In the genomic region with DNA sequence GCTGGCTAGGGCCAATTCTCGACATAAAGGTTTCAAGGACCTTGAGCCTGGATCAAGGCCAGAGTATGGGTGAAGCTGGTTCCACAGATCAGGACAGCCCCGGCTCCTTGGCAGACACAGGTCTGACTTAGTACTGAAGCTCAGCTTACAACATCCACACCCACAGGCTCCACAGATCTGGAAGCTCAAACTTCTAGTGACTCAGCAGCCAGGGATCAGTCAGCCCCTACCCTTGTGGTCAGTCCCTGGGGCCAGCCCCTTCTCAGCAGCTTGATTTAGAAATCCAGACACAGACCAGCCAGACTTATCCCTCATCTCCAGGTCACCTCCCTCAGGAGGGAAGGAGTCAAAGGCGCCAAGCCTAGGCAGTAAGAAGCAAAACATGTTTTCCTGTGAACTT, we compare ENCODE assay signal across 9 mouse cellular contexts. TPM values are rescaled to one million over a fixed set of nuclear protein-coding genes. Genes with fewer than 3 reads are reported as not detected.
DNase-seq lines count a peak whose midpoint lies in the region; ATAC-seq and TF ChIP-seq lines count a peak whose summit lies in the region.
"Had no signal": no experiment of that assay in that cellular context is flagged by ENCODE, and none has a peak within 500 bp of the region (broad histone marks: within the 10 kb centered on the region; RNA-seq: fewer than 3 reads in every experiment).

No protein-coding gene starts in this region.

- ATAC-seq in heart, embryonic 15.5 days (replicated peaks; ENCODE audit: insufficient number of reproducible peaks, insufficient read depth, low FRiP score, low read depth): peak; percentile 60

- no peak overlapping the region for H3K4me3 ChIP-seq in layer of hippocampus, adult 2 months
- no peak overlapping the region for H3K4me3 ChIP-seq in heart, embryonic 15.5 days

- H3K9ac ChIP-seq in heart, embryonic 15.5 days: peak overlapping the region; percentile 22; the same call in 1 of the 2 replicates

- H3K36me3 ChIP-seq in heart, embryonic 15.5 days: peaks cover 63% of the 10 kb centered on the region

- TF ChIP-seq CTCF in layer of hippocampus, adult 2 months (conservative IDR thresholded peaks at IDR 0.05): no peak

- peaks cover 26% of the 10 kb centered on the region for H3K4me1 ChIP-seq in heart, embryonic 15.5 days (replicated peaks)

- peak overlapping the region; percentile 51 for H3K27ac ChIP-seq in layer of hippocampus, adult 2 months
- peak overlapping the region; percentile 88 for H3K27ac ChIP-seq in heart, embryonic 15.5 days

- no peaks in the 10 kb centered on the region for H3K27me3 ChIP-seq in heart, embryonic 15.5 days

- 28% methylated on average over 3 of the region's 3 CpGs for WGBS in heart, embryonic 15.5 days

- no peaks in the 10 kb centered on the region for H3K9me3 ChIP-seq in heart, embryonic 15.5 days (replicated peaks)
- H3K9me3 ChIP-seq: G1E had no signal

- DNase-seq in layer of hippocampus, adult 2 months (ENCODE audit: low spot score in 2 of 2): no peak
- no peak for DNase-seq in layer of hippocampus, postnatal 25 days (ENCODE audit: extremely low spot score in 1 of 2, low spot score in 1 of 2)
- peak; percentile 65 for DNase-seq in adrenal gland, postnatal 25 days
- peak; percentile 34 to 60 for DNase-seq in lung, postnatal 4 days
- no peak for DNase-seq in layer of hippocampus, postnatal 36 days
- DNase-seq in embryo, embryonic 10 days (ENCODE audit: low spot score): no peak
- DNase-seq in layer of hippocampus, postnatal 14 days (ENCODE audit: low spot score in 2 of 2): no peak

- H3K4me2 ChIP-seq in heart, embryonic 15.5 days: peak overlapping the region; percentile 14

RNA-seq across cellular contexts. Expression of gene Derl3, which starts 5.6 kb away (rescaled TPM):
- total RNA-seq in layer of hippocampus, adult 2 months (2021): 1 to 10 TPM; 3.2 to 5.0 TPM
- 1 to 10 TPM; 3.8 to 4.7 TPM for total RNA-seq in layer of hippocampus, postnatal 25 days (2021)
- total RNA-seq in adrenal gland, postnatal 25 days (2021): 1.1 and 1.5 TPM in 2 replicates
- polyA plus RNA-seq in heart, embryonic 15.5 days (2015; fragmentation: Nextera tagmentation; extraction: Ambion mirVana): 1.4 and 1.9 TPM in 2 replicates
- 1 to 10 TPM; 4.7 to 9.1 TPM for total RNA-seq in layer of hippocampus, postnatal 36 days (2021)
- 1 to 10 TPM; 2.0 to 2.1 TPM for total RNA-seq in layer of hippocampus, postnatal 14 days (2021)
- polyA plus RNA-seq: G1E had no signal

RNA-seq across cellular contexts. Expression of gene Smarcb1, which starts 22.6 kb away (rescaled TPM):
- 10 to 100 TPM; 83.3 to 83.6 TPM for total RNA-seq in layer of hippocampus, adult 2 months (2021)
- total RNA-seq in layer of hippocampus, postnatal 25 days (2021): 10 to 100 TPM; 86.4 to 88.8 TPM
- total RNA-seq in adrenal gland, postnatal 25 days (2021): 84.7 and 85.0 TPM in 2 replicates
- 93.7 and 118 TPM in 2 replicates for polyA plus RNA-seq in heart, embryonic 15.5 days (2015; fragmentation: Nextera tagmentation; extraction: Ambion mirVana)
- total RNA-seq in layer of hippocampus, postnatal 36 days (2021): 10 to 100 TPM; 81.4 to 86.0 TPM
- total RNA-seq in layer of hippocampus, postnatal 14 days (2021): 10 to 100 TPM; 80.6 to 84.5 TPM

RNA-seq across cellular contexts. Expression of gene Chchd10, which starts 34.1 kb away (rescaled TPM):
- total RNA-seq in layer of hippocampus, adult 2 months (2021): 100 to 1,000 TPM; 328 to 340 TPM
- total RNA-seq in layer of hippocampus, postnatal 25 days (2021): 100 to 1,000 TPM; 323 to 356 TPM
- 787 and 1,051 TPM in 2 replicates for total RNA-seq in adrenal gland, postnatal 25 days (2021)
- 530 and 565 TPM in 2 replicates for polyA plus RNA-seq in heart, embryonic 15.5 days (2015; fragmentation: Nextera tagmentation; extraction: Ambion mirVana)
- 100 to 1,000 TPM; 339 TPM for total RNA-seq in layer of hippocampus, postnatal 36 days (2021)
- total RNA-seq in layer of hippocampus, postnatal 14 days (2021): 100 to 1,000 TPM; 286 to 309 TPM

RNA-seq across cellular contexts. Expression of gene Mmp11, which starts 37.5 kb away (rescaled TPM):
- total RNA-seq in layer of hippocampus, adult 2 months (2021): 1 to 10 TPM; 1.5 to 1.8 TPM
- total RNA-seq in layer of hippocampus, postnatal 25 days (2021): 1 to 10 TPM; 1.4 to 2.1 TPM
- total RNA-seq in adrenal gland, postnatal 25 days (2021): 7.9 and 9.5 TPM in 2 replicates
- 25.6 and 38.1 TPM in 2 replicates for polyA plus RNA-seq in heart, embryonic 15.5 days (2015; fragmentation: Nextera tagmentation; extraction: Ambion mirVana)
- under 1 TPM; 0.81 to 0.95 TPM for total RNA-seq in layer of hippocampus, postnatal 36 days (2021)
- total RNA-seq in layer of hippocampus, postnatal 14 days (2021): 1 to 10 TPM; 2.3 to 3.3 TPM
- polyA plus RNA-seq: G1E had no signal

RNA-seq across cellular contexts. Expression of gene Mif, which starts 38.8 kb away (rescaled TPM):
- 100 to 1,000 TPM; 439 to 454 TPM for total RNA-seq in layer of hippocampus, adult 2 months (2021)
- 100 to 1,000 TPM; 420 to 504 TPM for total RNA-seq in layer of hippocampus, postnatal 25 days (2021)
- total RNA-seq in adrenal gland, postnatal 25 days (2021): 287 and 343 TPM in 2 replicates
- 1,758 and 1,798 TPM in 2 replicates for polyA plus RNA-seq in heart, embryonic 15.5 days (2015; fragmentation: Nextera tagmentation; extraction: Ambion mirVana)
- total RNA-seq in layer of hippocampus, postnatal 36 days (2021): 100 to 1,000 TPM; 432 to 467 TPM
- total RNA-seq in layer of hippocampus, postnatal 14 days (2021): 100 to 1,000 TPM; 563 to 640 TPM

Comparison
In these comparisons a context has a peak if more than half of its experiments do, and no peak if none do; other contexts are left out.
1. DNase-seq: peak in adrenal gland, postnatal 25 days (single experiment) and lung, postnatal 4 days (2 of 2); none in layer of hippocampus, adult 2 months (0 of 2), layer of hippocampus, postnatal 25 days (0 of 2), layer of hippocampus, postnatal 36 days (0 of 2), embryo, embryonic 10 days (single experiment) and layer of hippocampus, postnatal 14 days (0 of 2).